Mouse (Mus musculus) kidney, postnatal 4 days (tissue): ENCODE measurements around the gene Otulin.

ENCODE experiments used
- DNase-seq, 2 experiments: peaks; one replicate each; pipeline ENCODE4 v3.0.0; 2021; ENCODE audit warnings: mixed read lengths in 2 of 2

Gene Otulin

GRCm38 (mm10) chr15:27498078-27498477 is 132.4 kb downstream of the Otulin start:
- DNase-seq, result no peak

- no peak for DNase-seq
Measured at GRCm38 (mm10) chr15:27497300-27497997, 133.0 kb downstream of the Otulin start.

- no peak for DNase-seq
Measured at GRCm38 (mm10) chr15:27496596-27497299, 133.7 kb downstream of the Otulin start.

GRCm38 (mm10) chr15:27495981-27496401 is 134.5 kb downstream of the Otulin start:
- no peak for DNase-seq

DNA sequence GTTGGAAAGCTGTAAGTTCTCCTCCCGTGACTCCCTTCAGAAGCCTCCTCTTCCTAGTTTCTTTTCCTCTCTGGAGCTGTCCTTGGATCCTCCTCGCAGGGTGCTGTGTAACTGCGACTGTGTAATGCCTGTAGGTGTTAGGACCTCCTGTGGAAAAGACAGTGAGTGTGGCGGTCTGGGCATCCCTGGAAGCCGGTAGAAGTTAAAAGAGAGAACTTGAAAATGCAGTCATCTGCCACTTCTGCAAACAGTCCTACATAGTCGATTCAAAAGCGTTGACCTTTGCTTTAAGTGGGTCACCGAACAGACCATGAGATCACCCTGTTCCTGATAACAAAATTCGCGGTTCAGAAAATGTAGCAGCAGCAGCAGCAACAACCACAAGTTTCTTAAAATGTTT is 137.0 kb downstream of the Otulin start:
- no peak for DNase-seq

DNA sequence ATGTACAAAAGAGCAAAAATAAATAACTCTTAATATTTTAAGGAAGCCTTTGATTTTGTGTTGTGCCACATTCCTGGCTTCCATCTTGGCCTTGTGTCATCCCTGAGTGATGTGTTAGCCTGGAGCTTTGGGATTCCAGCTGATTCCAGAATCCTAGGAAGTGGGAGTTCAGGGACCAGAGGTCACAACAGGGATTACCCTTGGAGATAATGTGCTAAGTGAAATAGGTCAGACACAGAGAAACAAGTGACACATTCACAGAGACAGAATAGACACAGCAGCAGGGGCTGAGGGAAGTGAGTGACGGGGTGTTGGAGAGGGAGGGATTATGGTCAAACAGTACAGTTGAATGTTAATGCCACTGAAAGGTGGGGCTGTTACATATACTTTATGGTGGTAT is 137.8 kb downstream of the Otulin start:
- DNase-seq, result no peak
